Mouse (Mus musculus): ENCODE measurements around the gene Med20. TPM values are rescaled to one million over a fixed set of nuclear protein-coding genes. Genes with fewer than 3 reads are reported as not detected.

The Med20 gene
- total and polyA plus RNA-seq, 3 experiments, result 45.7 to 62.6 TPM; not detected in 1

DNA sequence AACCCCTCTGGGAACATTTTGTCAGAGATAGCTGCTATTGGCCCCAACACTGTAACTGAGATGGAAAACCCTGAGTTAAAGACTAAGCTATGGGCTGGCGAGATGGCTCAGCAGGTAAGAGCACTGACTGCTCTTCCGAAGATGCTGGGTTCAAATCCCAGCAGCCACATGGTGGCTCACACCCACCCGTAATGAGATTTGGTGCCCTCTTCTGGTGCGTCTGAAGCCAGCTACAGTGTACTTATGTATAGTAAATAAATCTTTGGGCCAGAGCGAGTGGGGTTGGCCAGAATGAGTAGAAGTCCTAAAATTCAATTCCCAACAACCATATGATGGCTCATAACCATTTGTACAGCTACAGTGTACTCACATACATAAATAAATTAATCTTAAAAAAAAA lies 5.2 kb upstream of the Med20 start:
- Histone ChIP-seq H3K79me2 (ENCODE audit: control insufficient read depth, insufficient read depth, low read length, poor library complexity) (peaks cover 42% of the 10 kb centered on the region), H3K4me3 (ENCODE audit: control insufficient read depth in 1 of 2, insufficient read depth in 1 of 2, low read depth in 2 of 2, low read length in 2 of 2) (no peak overlapping the region), H3K4me1 (ENCODE audit: control insufficient read depth in 1 of 2, insufficient read depth in 2 of 2, low read length in 2 of 2) (peaks cover 0 to 17% of the 10 kb centered on the region in 2 experiments; a peak in 3 of 4 replicates), H3K9me3 (replicated peaks; ENCODE audit: insufficient read depth, low read length) (no peaks in the 10 kb centered on the region), H3K9ac (ENCODE audit: control insufficient read depth, low read depth, low read length, poor library complexity, severe bottlenecking) (no peak overlapping the region), H3K27me3 (ENCODE audit: control insufficient read depth in 1 of 2, insufficient read depth in 2 of 2, low read length in 2 of 2) (no peaks in the 10 kb centered on the region), H3K27ac (ENCODE audit: control insufficient read depth, low read depth, low read length) (no peak overlapping the region), H3K36me3 (ENCODE audit: control insufficient read depth in 1 of 2, insufficient read depth in 2 of 2, low read length in 2 of 2) (peaks cover 11 to 18% of the 10 kb centered on the region in 2 experiments)
- peak; percentile 51 for DNase-seq (ENCODE audit: low read depth, low spot score)
- no peak for TF ChIP-seq BHLHE40 (IDR thresholded peaks at IDR 0.05; ENCODE audit: borderline replicate concordance, low read depth, low read length)
- no peak for TF ChIP-seq UBTF (IDR thresholded peaks at IDR 0.05; ENCODE audit: borderline replicate concordance, insufficient read depth, low read depth, low read length)
- no peak for TF ChIP-seq TAL1 (IDR thresholded peaks at IDR 0.05; ENCODE audit: low read length)
- TF ChIP-seq ZNF384 (IDR thresholded peaks at IDR 0.05; ENCODE audit: low read depth, low read length), result no peak
- TF ChIP-seq POLR2A (IDR thresholded peaks at IDR 0.05; ENCODE audit: control insufficient read depth in 1 of 2, insufficient read depth in 1 of 2, low read depth in 1 of 2, low read length in 2 of 2, poor library complexity in 1 of 2), result no peak
- TF ChIP-seq E2F4 (IDR thresholded peaks at IDR 0.05; ENCODE audit: borderline replicate concordance, low read depth, low read length), result no peak
- TF ChIP-seq ELF1 (IDR thresholded peaks at IDR 0.05; ENCODE audit: low read depth, low read length), result no peak
- TF ChIP-seq MXI1 (IDR thresholded peaks at IDR 0.05; ENCODE audit: low read depth, low read length), result no peak
- no peak for TF ChIP-seq MAX (IDR thresholded peaks at IDR 0.05; ENCODE audit: low read length)
- TF ChIP-seq MAFK (IDR thresholded peaks at IDR 0.05; ENCODE audit: borderline replicate concordance, low read depth, low read length), result no peak
- no peak for TF ChIP-seq POLR2AphosphoS2 (IDR thresholded peaks at IDR 0.05; ENCODE audit: low read length)
- TF ChIP-seq MYC (IDR thresholded peaks at IDR 0.05; ENCODE audit: low read depth, low read length), result 0 out of 2 replicates have a peak, but pooled peaks have one; percentile 42
- no peak for TF ChIP-seq MYB (IDR thresholded peaks at IDR 0.05; ENCODE audit: low read depth, low read length)
- peak; percentile 22 for TF ChIP-seq RAD21 (IDR thresholded peaks at IDR 0.05; ENCODE audit: low read depth, low read length)
- TF ChIP-seq JUND (IDR thresholded peaks at IDR 0.05; ENCODE audit: low read depth, low read length), result no peak
- no peak for TF ChIP-seq MEF2A (IDR thresholded peaks at IDR 0.05; ENCODE audit: extremely low read depth, insufficient replicate concordance, low read depth, low read length, poor library complexity, severe bottlenecking)
- no peak for TF ChIP-seq GATA1 (IDR thresholded peaks at IDR 0.05; ENCODE audit: low read depth, low read length)
- TF ChIP-seq TBP (IDR thresholded peaks at IDR 0.05; ENCODE audit: low read depth, low read length), result no peak
- no peak for TF ChIP-seq ZMIZ1 (IDR thresholded peaks at IDR 0.05; ENCODE audit: low read depth, low read length)
- TF ChIP-seq RCOR1 (IDR thresholded peaks at IDR 0.05; ENCODE audit: low read depth, low read length), result no peak
- no peak for TF ChIP-seq NRF1 (IDR thresholded peaks at IDR 0.05; ENCODE audit: insufficient read depth, low read depth, low read length, poor library complexity, severe bottlenecking)
- TF ChIP-seq SMC3 (IDR thresholded peaks at IDR 0.05; ENCODE audit: low read depth, low read length), result peak; percentile 60
- no peak for TF ChIP-seq USF2 (IDR thresholded peaks at IDR 0.05; ENCODE audit: borderline replicate concordance in 1 of 2, insufficient read depth in 1 of 2, low read depth in 1 of 2, low read length in 2 of 2)
- TF ChIP-seq MAZ (IDR thresholded peaks at IDR 0.05; ENCODE audit: low read depth, low read length), result no peak
- peak; percentile 30; the same call in 1 of the 2 replicates for TF ChIP-seq SIN3A (IDR thresholded peaks at IDR 0.05; ENCODE audit: low read length)
- peak; percentile 19 to 58 (median 56); a peak in 5 of 6 replicates for TF ChIP-seq CTCF (IDR thresholded peaks at IDR 0.05 in 2 of 3, conservative IDR thresholded peaks at IDR 0.05 in 1 of 3; ENCODE audit: control insufficient read depth in 1 of 3, insufficient read depth in 1 of 3, low read depth in 2 of 3, low read length in 3 of 3, poor library complexity in 1 of 3, severe bottlenecking in 1 of 3)
- TF ChIP-seq GABPA (IDR thresholded peaks at IDR 0.05; ENCODE audit: low read depth, low read length), result no peak
- peak; percentile 62 for TF ChIP-seq ZC3H11A (IDR thresholded peaks at IDR 0.05; ENCODE audit: low read depth, low read length)
